20 mouse cellular contexts compared by ENCODE assay signal in genomic region chr9:107838869-107839268, GRCm38 (mm10).
"Had no signal": no experiment of that assay in that cellular context is flagged by ENCODE, and none has a peak within 500 bp of the region (broad histone marks: within the 10 kb centered on the region; RNA-seq: fewer than 3 reads in every experiment).

No protein-coding gene starts in this region.

- ATAC-seq: liver, postnatal 0 days; lung, postnatal 0 days had no signal

- H3K9me3 ChIP-seq: liver, embryonic 13.5 days; liver, embryonic 15.5 days; lung, embryonic 15.5 days; megakaryocyte, embryonic 14.5 days; midbrain, embryonic 12.5 days; neural tube, embryonic 12.5 days had no signal

- DNase-seq: liver, embryonic 13.5 days; liver, postnatal 0 days; lung, adult 2 months; lung, postnatal 14 days; lung, postnatal 36 days; midbrain, embryonic 14.5 days; retina, postnatal 1 day; right cerebral cortex, postnatal 25 days; right cerebral cortex, postnatal 4 days; spleen, adult 18-20 months; thymus, adult 2 months; thymus, postnatal 25 days; thymus, postnatal 4 days had no signal

- H3K27me3 ChIP-seq: liver, embryonic 13.5 days; liver, embryonic 15.5 days; lung, embryonic 15.5 days; megakaryocyte, embryonic 14.5 days; midbrain, embryonic 12.5 days; neural tube, embryonic 12.5 days had no signal

- H3K9ac ChIP-seq: liver, embryonic 13.5 days; liver, embryonic 15.5 days; liver, postnatal 0 days; lung, embryonic 15.5 days; midbrain, embryonic 12.5 days; neural tube, embryonic 12.5 days had no signal

- H3K4me2 ChIP-seq: liver, embryonic 13.5 days; liver, embryonic 15.5 days; lung, embryonic 15.5 days; midbrain, embryonic 12.5 days; neural tube, embryonic 12.5 days had no signal

- H3K4me1 ChIP-seq: liver, embryonic 13.5 days; liver, embryonic 15.5 days; midbrain, embryonic 12.5 days; neural tube, embryonic 12.5 days had no signal

- H3K4me3 ChIP-seq: liver, embryonic 13.5 days; liver, embryonic 15.5 days; lung, embryonic 15.5 days; megakaryocyte, embryonic 14.5 days; midbrain, embryonic 12.5 days; neural tube, embryonic 12.5 days had no signal

- H3K27ac ChIP-seq: liver, embryonic 13.5 days; liver, embryonic 15.5 days; lung, embryonic 15.5 days; macrophage; midbrain, embryonic 12.5 days; neural tube, embryonic 12.5 days had no signal
